Mouse (Mus musculus) WW6 (cell line): Measurements from ENCODE around the gene Ano1.

Experiments used
- DNase-seq: peaks from one replicate; pipeline ENCODE4 v3.0.0-alpha.2; 2013; ENCODE audit warnings: low read depth, low spot score

The Ano1 gene

GRCm38 (mm10) chr7:144585648-144586047 lies 166.1 kb downstream of the Ano1 start:
- no peak for DNase-seq

DNA sequence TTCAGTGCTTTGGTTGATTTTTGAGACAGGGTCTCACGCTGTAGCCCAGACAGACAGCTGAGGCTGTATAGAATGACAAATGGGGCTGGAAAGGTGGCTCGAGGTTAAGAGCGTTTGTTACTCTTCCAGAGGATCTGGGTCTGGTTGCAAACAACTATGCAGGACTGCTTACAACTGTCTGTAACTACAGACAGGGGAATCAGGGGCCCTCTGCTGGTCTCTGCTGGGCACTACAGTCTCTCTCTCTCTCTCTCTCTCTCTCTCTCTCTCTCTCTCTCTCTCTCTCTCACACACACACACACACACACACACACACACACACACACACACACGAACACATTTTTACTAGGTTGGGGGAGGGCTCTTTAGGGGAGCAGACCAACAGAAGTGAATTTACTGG lies 168.2 kb downstream of the Ano1 start:
- no peak for DNase-seq

GRCm38 (mm10) chr7:144582284-144582980 lies 169.3 kb downstream of the Ano1 start, which contains the start of gene Fadd:
Gene Fadd (minus strand): TSS chr7:144582463.
- peak; percentile 76 for DNase-seq

DNA sequence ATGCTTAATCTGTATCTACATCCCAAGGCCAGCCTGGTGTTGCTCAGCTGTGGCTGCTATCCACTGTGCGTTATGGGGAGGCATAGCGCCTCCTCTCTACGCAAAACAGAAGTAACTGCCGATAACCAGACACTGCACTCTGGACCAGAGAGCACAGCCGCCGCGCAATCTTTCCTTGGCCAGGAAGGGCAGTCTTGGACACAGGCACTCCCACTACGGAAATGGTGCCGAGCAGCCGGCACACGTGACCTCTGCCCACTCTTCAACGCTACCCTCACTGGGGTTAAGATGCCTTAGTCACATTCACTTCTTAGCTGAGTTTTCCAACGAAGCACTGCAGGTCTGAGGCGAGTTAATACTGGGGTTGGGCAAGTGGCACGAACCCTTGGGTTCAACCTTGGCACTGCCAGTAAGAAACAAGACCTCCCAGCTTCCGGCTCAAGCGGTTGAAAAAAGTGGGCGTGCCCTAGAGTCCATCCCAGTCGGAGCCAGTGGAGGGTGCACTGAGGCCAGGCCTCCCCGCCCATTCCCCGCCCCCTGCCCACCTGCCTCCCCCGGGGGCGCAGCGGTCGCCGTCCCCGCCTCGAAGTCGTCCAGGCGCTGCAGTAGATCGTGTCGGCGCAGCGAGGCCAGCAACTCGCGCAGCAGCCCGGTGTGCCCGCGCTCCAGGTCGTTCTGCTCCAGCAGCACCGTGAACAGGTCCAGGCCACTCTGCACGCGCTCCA lies 170.1 kb downstream of the Ano1 start:
- peak; percentile 28 for DNase-seq

- no peak for DNase-seq
Observed at GRCm38 (mm10) chr7:144577876-144578275, 173.9 kb downstream of the Ano1 start.

GRCm38 (mm10) chr7:144572234-144572633 lies 179.5 kb downstream of the Ano1 start:
- no peak for DNase-seq

DNA sequence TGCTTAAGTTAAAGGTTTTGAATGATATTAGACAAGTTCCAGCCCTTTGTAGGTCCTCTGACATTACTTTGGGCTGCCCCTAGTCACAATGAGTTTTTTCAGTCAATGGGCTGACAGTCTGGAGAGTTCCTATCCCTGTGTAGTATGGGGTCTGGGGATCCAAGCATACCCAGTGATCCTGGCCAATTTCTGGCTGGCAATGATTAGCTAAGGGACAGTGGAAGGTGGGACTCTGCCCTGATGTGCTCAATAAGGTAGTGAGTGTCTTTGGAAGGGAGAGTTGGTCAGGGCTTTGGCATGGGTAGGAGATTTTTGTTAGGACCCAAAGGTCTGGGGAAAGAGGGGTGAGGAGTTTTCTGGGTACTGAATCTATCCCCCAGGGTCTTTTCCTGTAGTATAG lies 180.2 kb downstream of the Ano1 start:
- DNase-seq, result no peak

- DNase-seq, result no peak
Observed at GRCm38 (mm10) chr7:144569428-144569827, 182.3 kb downstream of the Ano1 start.

- no peak for DNase-seq
Observed at GRCm38 (mm10) chr7:144568091-144568490, 183.7 kb downstream of the Ano1 start.

- DNase-seq, result no peak
Observed at GRCm38 (mm10) chr7:144566921-144567682, 184.7 kb downstream of the Ano1 start.

DNA sequence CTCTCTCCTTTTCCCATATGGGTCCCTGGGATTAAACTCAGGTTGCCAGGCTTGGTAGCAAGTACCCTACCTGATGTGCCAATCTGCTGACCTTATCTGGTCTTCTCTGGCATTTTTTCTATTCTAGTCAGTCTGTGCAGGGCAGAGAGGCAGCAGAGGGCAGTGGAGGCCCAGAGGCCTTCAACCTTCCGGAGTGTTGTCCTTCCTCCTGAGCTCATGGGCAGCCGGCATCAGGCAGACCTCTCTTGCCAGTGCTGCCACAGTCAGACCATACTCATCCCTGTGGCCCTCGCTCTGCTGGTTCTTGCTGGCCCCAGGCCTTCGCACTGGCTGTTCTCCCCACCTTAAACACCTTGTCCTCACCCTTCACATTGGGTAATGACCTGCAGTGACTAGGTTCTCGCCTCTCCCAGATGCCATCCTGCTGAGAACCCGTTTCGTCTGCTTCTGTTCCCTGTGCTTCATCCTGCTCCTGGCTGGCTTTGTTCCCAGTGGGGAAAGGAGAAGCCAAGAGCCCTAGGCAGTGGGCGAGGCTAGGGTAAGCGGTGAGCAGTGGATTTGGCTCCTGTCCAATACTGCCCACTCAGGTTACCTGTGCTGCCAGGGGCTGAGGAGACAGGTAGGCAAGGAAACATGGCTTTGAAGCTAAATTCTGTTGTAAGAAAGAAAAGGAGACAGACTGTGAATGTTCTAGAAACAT lies 188.2 kb downstream of the Ano1 start:
- DNase-seq, result no peak

DNA sequence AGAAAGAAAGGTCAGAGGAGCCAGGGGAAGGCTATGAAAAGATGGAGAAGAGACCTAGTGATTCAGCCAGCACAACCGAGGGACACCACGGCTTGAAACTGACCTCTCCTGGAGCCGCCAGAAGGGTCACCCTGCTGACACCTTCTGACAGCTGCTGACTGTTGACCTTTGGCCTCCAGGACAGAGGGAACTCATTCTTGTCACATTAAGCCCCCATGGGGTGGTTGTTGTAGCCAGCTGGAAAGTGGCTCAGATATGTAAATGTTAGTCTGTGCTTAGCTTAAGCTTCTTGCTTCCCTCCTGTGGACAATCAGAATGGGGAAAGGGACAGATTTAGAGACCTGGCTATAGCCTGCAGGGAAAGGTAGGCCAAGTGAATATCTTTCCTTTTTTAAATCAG lies 189.8 kb downstream of the Ano1 start:
- DNase-seq, result no peak

GRCm38 (mm10) chr7:144560594-144560993 lies 191.2 kb downstream of the Ano1 start:
- no peak for DNase-seq

- DNase-seq, result no peak
Observed at GRCm38 (mm10) chr7:144558552-144558951, 193.2 kb downstream of the Ano1 start.

- no peak for DNase-seq
Observed at GRCm38 (mm10) chr7:144554123-144554472, 197.7 kb downstream of the Ano1 start.

GRCm38 (mm10) chr7:144553237-144554122 lies 198.3 kb downstream of the Ano1 start, which contains the start of gene Ppfia1:
Gene Ppfia1 (minus strand): TSS chr7:144553729.
- DNase-seq, result peak; percentile 86

GRCm38 (mm10) chr7:144552274-144552673 lies 199.5 kb downstream of the Ano1 start:
- DNase-seq, result no peak

DNA sequence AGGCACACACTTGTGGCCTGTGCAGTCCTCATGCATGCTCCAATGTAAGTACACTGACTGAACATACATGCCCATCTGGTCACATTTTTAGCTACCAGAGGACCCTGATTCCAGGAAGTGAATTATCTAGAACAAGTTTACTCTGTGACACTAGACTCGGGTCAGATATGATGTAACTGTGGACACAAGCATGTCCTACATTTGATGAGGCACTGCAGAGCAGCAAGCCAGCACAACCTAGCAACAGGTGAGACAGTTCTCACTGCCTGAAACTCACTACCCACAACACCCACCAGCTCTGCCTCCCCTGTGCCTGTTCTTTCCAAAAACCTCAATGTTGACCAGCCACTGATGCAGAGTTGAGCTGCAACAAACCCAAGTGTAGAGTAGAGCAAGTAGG lies 201.0 kb downstream of the Ano1 start:
- DNase-seq, result no peak

DNA sequence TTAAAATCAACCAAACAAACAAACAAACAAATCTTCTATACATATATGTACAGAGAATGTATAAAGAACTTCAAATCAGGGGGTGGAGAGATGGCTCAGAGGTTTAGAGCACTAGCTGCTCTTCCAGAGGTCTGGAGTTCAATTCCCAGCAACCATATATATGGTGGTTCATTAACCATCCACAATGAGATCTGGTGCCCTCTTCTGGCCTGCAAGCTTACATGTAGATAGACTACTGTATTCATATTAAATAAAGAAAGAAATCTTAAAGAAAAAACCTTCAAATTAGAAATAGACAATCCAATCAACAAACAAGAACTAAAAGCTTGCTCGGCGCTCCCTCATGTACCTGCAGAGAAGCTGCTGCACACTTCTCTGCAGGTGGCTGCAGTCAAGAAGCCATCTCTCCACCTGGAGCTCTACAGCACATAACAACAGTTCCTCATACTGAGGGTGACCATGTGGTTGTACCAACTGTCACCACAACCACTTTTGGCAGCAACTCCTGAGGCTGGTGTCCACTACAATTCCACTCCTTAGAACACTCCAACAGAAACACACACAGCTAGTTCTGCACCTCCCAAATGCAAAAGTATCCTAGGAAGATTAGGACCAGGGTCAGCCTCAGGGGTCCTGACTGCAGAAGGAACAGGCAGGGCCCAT lies 201.7 kb downstream of the Ano1 start:
- DNase-seq, result no peak

DNA sequence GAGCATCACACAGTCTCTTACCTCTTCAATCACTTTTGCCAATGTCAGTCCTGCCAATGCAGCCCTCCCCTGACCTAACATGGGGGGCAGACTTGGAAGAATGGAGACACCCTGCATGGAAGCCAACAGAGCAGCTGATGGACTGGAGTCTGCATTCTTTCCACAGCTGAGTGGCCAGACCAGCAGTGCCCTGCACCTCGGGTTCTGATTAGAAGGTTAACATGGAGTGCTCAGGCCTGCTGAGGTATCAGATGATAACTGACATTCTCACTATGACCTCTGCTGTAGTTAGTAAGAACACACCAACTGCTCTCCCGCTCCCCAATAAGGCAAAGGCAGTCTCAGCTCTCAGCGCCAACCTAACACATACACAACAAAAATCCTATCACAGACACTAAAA lies 206.5 kb downstream of the Ano1 start:
- DNase-seq, result no peak
